In genomic region chr2:22949956-22950355, GRCm38 (mm10) we compare ENCODE assay signal across 22 mouse cellular contexts. TPM values are rescaled to one million over a fixed set of nuclear protein-coding genes. Genes with fewer than 3 reads are reported as not detected.
DNase-seq lines count a peak whose midpoint lies in the region; ATAC-seq and TF ChIP-seq lines count a peak whose summit lies in the region.
"Had no signal": no experiment of that assay in that cellular context is flagged by ENCODE, and none has a peak within 500 bp of the region (broad histone marks: within the 10 kb centered on the region; RNA-seq: fewer than 3 reads in every experiment).

No protein-coding gene starts in this region.

- DNase-seq in liver (peak; percentile 13), Patski (ENCODE audit: low read depth, low spot score) (peak; percentile 33)
- DNase-seq in liver, postnatal 0 days, result no peak
- DNase-seq in liver, embryonic 11.5 days (ENCODE audit: low spot score), result no peak
- DNase-seq in cerebellum, adult 11 months, result no peak
- DNase-seq in right cerebral cortex, postnatal 36 days (ENCODE audit: low spot score in 2 of 2), result no peak
- DNase-seq in natural killer cell, adult 2 months (ENCODE audit: low spot score in 2 of 2), result no peak
- DNase-seq: cerebellum, postnatal 25 days; gastrocnemius, postnatal 14 days; right cerebral cortex, adult 18-20 months; spleen, adult 18-20 months; thymus, adult 2 months had no signal

- POLR2A ChIA-PET in Patski (lab: Charles Lee), result no interaction called here

- no peak overlapping the region for H3K9ac ChIP-seq in liver, postnatal 0 days (replicated peaks)
- H3K9ac ChIP-seq in liver, embryonic 11.5 days (ENCODE audit: low read depth, low read length), result no peak overlapping the region
- H3K9ac ChIP-seq: forebrain, embryonic 13.5 days; hindbrain, embryonic 14.5 days; intestine, embryonic 15.5 days; midbrain, embryonic 13.5 days; neural tube, embryonic 15.5 days; stomach, embryonic 15.5 days had no signal

- H3K4me1 ChIP-seq in liver, postnatal 0 days (ENCODE audit: insufficient read depth), result no peaks in the 10 kb centered on the region
- H3K4me1 ChIP-seq in liver, embryonic 11.5 days (replicated peaks; ENCODE audit: control insufficient read depth, insufficient read depth, low read length), result peaks cover 5% of the 10 kb centered on the region
- H3K4me1 ChIP-seq: forebrain, embryonic 13.5 days; intestine, embryonic 15.5 days; limb, embryonic 10.5 days; midbrain, embryonic 13.5 days; neural tube, embryonic 15.5 days; stomach, embryonic 15.5 days had no signal

- H3K4me3 ChIP-seq in liver, postnatal 0 days (ENCODE audit: low read depth, low read length), result no peak overlapping the region
- no peak overlapping the region for H3K4me3 ChIP-seq in liver, embryonic 11.5 days (ENCODE audit: low read depth, low read length)
- H3K4me3 ChIP-seq: forebrain, embryonic 13.5 days; intestine, embryonic 15.5 days; left cerebral cortex, adult 2 months; limb, embryonic 10.5 days; midbrain, embryonic 13.5 days; neural tube, embryonic 15.5 days; stomach, embryonic 15.5 days had no signal

- H3K36me3 ChIP-seq in liver, postnatal 0 days (replicated peaks; ENCODE audit: insufficient read depth, low read length), result peaks cover 36% of the 10 kb centered on the region
- peaks cover 3% of the 10 kb centered on the region; the same call in 1 of the 2 replicates for H3K36me3 ChIP-seq in liver, embryonic 11.5 days (ENCODE audit: control insufficient read depth, insufficient read depth, low read length)
- H3K36me3 ChIP-seq: intestine, embryonic 15.5 days; neural tube, embryonic 15.5 days had no signal

- WGBS in liver, postnatal 0 days (ENCODE audit: insufficient replicate concordance), result 52% methylated on average over 4 of the region's 4 CpGs
- 25% methylated on average over 4 of the region's 4 CpGs for WGBS in liver, embryonic 11.5 days

- in situ Hi-C loops in Patski (cut with MboI; ENCODE audit: low pct_unique_long_range_greater_than_20kb), result no loop called here

- no peak for TF ChIP-seq CTCF in liver, postnatal 0 days (IDR thresholded peaks at IDR 0.05; ENCODE audit: low read depth)
- no peak for TF ChIP-seq CTCF in Patski (IDR thresholded peaks at IDR 0.05)

- no peak for TF ChIP-seq EP300 in liver, postnatal 0 days (IDR thresholded peaks at IDR 0.05; ENCODE audit: low read depth)

- no peak overlapping the region for H3K27ac ChIP-seq in liver, postnatal 0 days (ENCODE audit: low read depth)
- H3K27ac ChIP-seq in liver, embryonic 11.5 days (ENCODE audit: low read depth, low read length), result no peak overlapping the region
- H3K27ac ChIP-seq: forebrain, embryonic 13.5 days; hindbrain, embryonic 14.5 days; intestine, embryonic 15.5 days; left cerebral cortex, adult 2 months; limb, embryonic 10.5 days; midbrain, embryonic 13.5 days; neural tube, embryonic 15.5 days; stomach, embryonic 15.5 days had no signal

- H3K27me3 ChIP-seq in liver, postnatal 0 days (ENCODE audit: insufficient read depth, low read length), result no peaks in the 10 kb centered on the region
- H3K27me3 ChIP-seq in Patski, result no peaks in the 10 kb centered on the region
- H3K27me3 ChIP-seq in liver, embryonic 11.5 days (replicated peaks; ENCODE audit: control insufficient read depth, insufficient read depth, low read length), result no peaks in the 10 kb centered on the region
- H3K27me3 ChIP-seq: CH12.LX; forebrain, embryonic 13.5 days; intestine, embryonic 15.5 days; midbrain, embryonic 13.5 days; neural tube, embryonic 15.5 days; stomach, embryonic 15.5 days had no signal

- H3K4me2 ChIP-seq in liver, postnatal 0 days (ENCODE audit: low read depth, low read length), result no peak overlapping the region
- no peak overlapping the region for H3K4me2 ChIP-seq in liver, embryonic 11.5 days
- H3K4me2 ChIP-seq: forebrain, embryonic 13.5 days; hindbrain, embryonic 14.5 days; intestine, embryonic 15.5 days; midbrain, embryonic 13.5 days; neural tube, embryonic 15.5 days; stomach, embryonic 15.5 days had no signal

- ATAC-seq in liver, postnatal 0 days, result no peak
- ATAC-seq in Patski, result peak; percentile 88
- ATAC-seq in liver, embryonic 11.5 days (replicated peaks; ENCODE audit: low FRiP score), result peak; percentile 57; the same call in 1 of the 2 replicates
- ATAC-seq: activated CD4-positive, CD25-positive, alpha-beta regulatory T cell, adult 4 months; forebrain, embryonic 13.5 days; intestine, embryonic 15.5 days; midbrain, embryonic 13.5 days had no signal

- no peaks in the 10 kb centered on the region for H3K9me3 ChIP-seq in liver, postnatal 0 days (ENCODE audit: low read length)
- H3K9me3 ChIP-seq in liver, embryonic 11.5 days (ENCODE audit: control insufficient read depth, low read length), result no peaks in the 10 kb centered on the region
- H3K9me3 ChIP-seq: forebrain, embryonic 13.5 days; intestine, embryonic 15.5 days; limb, embryonic 10.5 days; midbrain, embryonic 13.5 days; neural tube, embryonic 15.5 days; stomach, embryonic 15.5 days had no signal

- CTCF ChIA-PET in Patski (lab: Charles Lee), result interaction anchor here (1.0 kb wide), 1 partner anchor 12 kb away, joined by 4 read pairs; no protein-coding TSS in a partner anchor

RNA-seq across cellular contexts. Expression of gene Pdss1, which starts 54.6 kb away (rescaled TPM):
- polyA plus RNA-seq in liver, postnatal 0 days (2015; fragmentation: Nextera tagmentation; extraction: Ambion mirVana), result 10.1 and 11.8 TPM in 2 replicates
- 14.9 TPM for polyA plus RNA-seq in Patski (2021)
- polyA plus RNA-seq in liver, embryonic 11.5 days (2014; fragmentation: Nextera tagmentation; extraction: Ambion mirVana), result 34.0 and 34.9 TPM in 2 replicates

Comparison
In these comparisons a context has a peak if more than half of its experiments do, and no peak if none do; other contexts are left out.
1. DNase-seq: peak in liver (single experiment) and Patski (single experiment); none in liver, postnatal 0 days (single experiment), liver, embryonic 11.5 days (single experiment), cerebellum, adult 11 months (single experiment), right cerebral cortex, postnatal 36 days (0 of 2) and natural killer cell, adult 2 months (0 of 2).